Mouse (Mus musculus): ENCODE measurements at regions not wholly inside any gene's neighbourhood (a gene's known extent, or its start where the extent isn't known, plus 50 kb on each side); places are given as distances from the start of the nearest gene placed in this dataset.

- TF ChIP-seq CTCF (IDR thresholded peaks at IDR 0.05; ENCODE audit: extremely low read depth, insufficient read depth, low read length) (no peak), POLR2A (IDR thresholded peaks at IDR 0.05; ENCODE audit: extremely low read depth, insufficient read depth, low read length) (no peak)
- Histone ChIP-seq H3K4me3 (ENCODE audit: insufficient read depth, low read length) (no peak overlapping the region), H3K4me1 (ENCODE audit: control insufficient read depth, insufficient read depth, low read length) (no peaks in the 10 kb centered on the region), H3K27ac (ENCODE audit: insufficient read depth, low read length) (no peak overlapping the region)
Measured at GRCm38 (mm10) chr11:8148485-8148825, 515.9 kb downstream of the Tns3 start.

GRCm38 (mm10) chr11:8147790-8148484 is 516.4 kb downstream of the Tns3 start:
- H3K27ac ChIP-seq (ENCODE audit: insufficient read depth, low read length): no peak overlapping the region
- no peak for TF ChIP-seq CTCF (IDR thresholded peaks at IDR 0.05; ENCODE audit: extremely low read depth, insufficient read depth, low read length)
- no peak for TF ChIP-seq POLR2A (IDR thresholded peaks at IDR 0.05; ENCODE audit: extremely low read depth, insufficient read depth, low read length)

GRCm38 (mm10) chr11:8137366-8137765 is 527.0 kb downstream of the Tns3 start:
- Histone ChIP-seq H3K4me3 (ENCODE audit: insufficient read depth, low read length) (no peak overlapping the region), H3K27ac (ENCODE audit: insufficient read depth, low read length) (no peak overlapping the region), H3K4me1 (ENCODE audit: control insufficient read depth, insufficient read depth, low read length) (no peaks in the 10 kb centered on the region)
- peak; percentile 42 for TF ChIP-seq CTCF (IDR thresholded peaks at IDR 0.05; ENCODE audit: extremely low read depth, insufficient read depth, low read length)
- no peak for TF ChIP-seq POLR2A (IDR thresholded peaks at IDR 0.05; ENCODE audit: extremely low read depth, insufficient read depth, low read length)

More at GRCm38 (mm10) chr11:8147790-8148484, 516.4 kb downstream of the Tns3 start:
- Histone ChIP-seq H3K4me1 (ENCODE audit: control insufficient read depth, insufficient read depth, low read length) (no peaks in the 10 kb centered on the region), H3K4me3 (ENCODE audit: insufficient read depth, low read length) (no peak overlapping the region)

GRCm38 (mm10) chr11:8136666-8137065 is 527.7 kb downstream of the Tns3 start:
- Histone ChIP-seq H3K4me3 (ENCODE audit: insufficient read depth, low read length) (no peak overlapping the region), H3K27ac (ENCODE audit: insufficient read depth, low read length) (no peak overlapping the region), H3K4me1 (ENCODE audit: control insufficient read depth, insufficient read depth, low read length) (no peaks in the 10 kb centered on the region)
- TF ChIP-seq POLR2A (IDR thresholded peaks at IDR 0.05; ENCODE audit: extremely low read depth, insufficient read depth, low read length) (no peak), CTCF (IDR thresholded peaks at IDR 0.05; ENCODE audit: extremely low read depth, insufficient read depth, low read length) (no peak)

GRCm38 (mm10) chr11:8109286-8109685 is 555.0 kb downstream of the Tns3 start:
- Histone ChIP-seq H3K27ac (ENCODE audit: insufficient read depth, low read length) (no peak overlapping the region), H3K4me1 (ENCODE audit: control insufficient read depth, insufficient read depth, low read length) (no peaks in the 10 kb centered on the region), H3K4me3 (ENCODE audit: insufficient read depth, low read length) (no peak overlapping the region)
- TF ChIP-seq POLR2A (IDR thresholded peaks at IDR 0.05; ENCODE audit: extremely low read depth, insufficient read depth, low read length): no peak
- TF ChIP-seq CTCF (IDR thresholded peaks at IDR 0.05; ENCODE audit: extremely low read depth, insufficient read depth, low read length): no peak

GRCm38 (mm10) chr11:8101091-8101490 is 563.2 kb downstream of the Tns3 start:
- Histone ChIP-seq H3K4me1 (ENCODE audit: control insufficient read depth, insufficient read depth, low read length) (no peaks in the 10 kb centered on the region), H3K4me3 (ENCODE audit: insufficient read depth, low read length) (no peak overlapping the region), H3K27ac (ENCODE audit: insufficient read depth, low read length) (no peak overlapping the region)
- TF ChIP-seq CTCF (IDR thresholded peaks at IDR 0.05; ENCODE audit: extremely low read depth, insufficient read depth, low read length): no peak
- TF ChIP-seq POLR2A (IDR thresholded peaks at IDR 0.05; ENCODE audit: extremely low read depth, insufficient read depth, low read length): no peak

- TF ChIP-seq POLR2A (IDR thresholded peaks at IDR 0.05; ENCODE audit: extremely low read depth, insufficient read depth, low read length) (no peak), CTCF (IDR thresholded peaks at IDR 0.05; ENCODE audit: extremely low read depth, insufficient read depth, low read length) (no peak)
- Histone ChIP-seq H3K4me1 (ENCODE audit: control insufficient read depth, insufficient read depth, low read length) (no peaks in the 10 kb centered on the region), H3K27ac (ENCODE audit: insufficient read depth, low read length) (no peak overlapping the region), H3K4me3 (ENCODE audit: insufficient read depth, low read length) (no peak overlapping the region)
Measured at GRCm38 (mm10) chr11:8084328-8084727, 580.0 kb downstream of the Tns3 start.

- no peak overlapping the region for H3K4me3 ChIP-seq (ENCODE audit: insufficient read depth, low read length)
- no peaks in the 10 kb centered on the region for H3K4me1 ChIP-seq (ENCODE audit: control insufficient read depth, insufficient read depth, low read length)
- H3K27ac ChIP-seq (ENCODE audit: insufficient read depth, low read length): no peak overlapping the region
- TF ChIP-seq POLR2A (IDR thresholded peaks at IDR 0.05; ENCODE audit: extremely low read depth, insufficient read depth, low read length): no peak
- TF ChIP-seq CTCF (IDR thresholded peaks at IDR 0.05; ENCODE audit: extremely low read depth, insufficient read depth, low read length): no peak
Measured at GRCm38 (mm10) chr11:8082811-8083210, 581.5 kb downstream of the Tns3 start.

- TF ChIP-seq CTCF (IDR thresholded peaks at IDR 0.05; ENCODE audit: extremely low read depth, insufficient read depth, low read length) (no peak), POLR2A (IDR thresholded peaks at IDR 0.05; ENCODE audit: extremely low read depth, insufficient read depth, low read length) (no peak)
- Histone ChIP-seq H3K4me1 (ENCODE audit: control insufficient read depth, insufficient read depth, low read length) (no peaks in the 10 kb centered on the region), H3K27ac (ENCODE audit: insufficient read depth, low read length) (no peak overlapping the region), H3K4me3 (ENCODE audit: insufficient read depth, low read length) (no peak overlapping the region)
Measured at GRCm38 (mm10) chr11:8073321-8073720, 591.0 kb downstream of the Tns3 start.

GRCm38 (mm10) chr11:8068873-8069272 is 595.5 kb downstream of the Tns3 start:
- no peak overlapping the region for H3K27ac ChIP-seq (ENCODE audit: insufficient read depth, low read length)
- H3K4me1 ChIP-seq (ENCODE audit: control insufficient read depth, insufficient read depth, low read length): no peaks in the 10 kb centered on the region
- TF ChIP-seq POLR2A (IDR thresholded peaks at IDR 0.05; ENCODE audit: extremely low read depth, insufficient read depth, low read length) (no peak), CTCF (IDR thresholded peaks at IDR 0.05; ENCODE audit: extremely low read depth, insufficient read depth, low read length) (no peak)
- H3K4me3 ChIP-seq (ENCODE audit: insufficient read depth, low read length): no peak overlapping the region
